Mouse (Mus musculus) C2C12 (cell line): ENCODE measurements at regions not wholly inside any gene's neighbourhood (a gene's known extent, or its start where the extent isn't known, plus 50 kb on each side); places are given as distances from the start of the nearest gene placed in this dataset.

Source experiments
- CEBPB ChIP-seq: IDR thresholded peaks from one replicate; pipeline ENCODE4 v1.6.1; 2011; ENCODE audit warnings: low read depth, mild to moderate bottlenecking, control low read depth, moderate library complexity
- CTCF ChIP-seq: IDR thresholded peaks from one replicate; pipeline ENCODE4 v1.5.1; 2011; ENCODE audit not compliant: control insufficient read depth, insufficient read depth, insufficient read length
- MAX ChIP-seq: IDR thresholded peaks from one replicate; pipeline ENCODE4 v1.6.1; 2011; ENCODE audit warnings: mild to moderate bottlenecking, control low read depth
- MYOD1 ChIP-seq: IDR thresholded peaks from one replicate; pipeline ENCODE4 v1.6.1; 2011; ENCODE audit warnings: low read depth; ENCODE audit not compliant: control insufficient read depth, insufficient read length
- USF1 ChIP-seq: IDR thresholded peaks from one replicate; pipeline ENCODE4 v1.6.1; 2011; ENCODE audit warnings: low read depth, mild to moderate bottlenecking, control low read depth, moderate library complexity

DNA sequence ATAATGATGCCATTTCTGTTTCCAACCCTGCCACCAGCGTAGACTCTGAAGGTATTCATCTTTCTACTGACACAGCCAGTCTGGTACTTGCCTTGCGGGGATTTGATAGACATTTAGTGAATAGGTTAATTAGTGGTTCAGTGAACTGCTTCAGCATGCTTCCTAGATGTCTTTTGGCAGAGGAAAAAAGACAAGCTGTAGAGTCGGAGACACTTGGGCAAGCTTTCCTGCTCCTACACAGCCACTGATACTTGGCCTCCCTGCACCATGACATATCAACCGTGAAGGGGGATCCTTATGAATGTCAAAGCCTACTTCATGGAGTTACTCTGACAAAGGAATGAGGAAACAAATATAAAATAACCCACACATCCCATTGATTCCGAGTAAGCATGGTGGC is 308.7 kb downstream of the Kctd12 start:
- TF ChIP-seq CTCF, result no peak
- TF ChIP-seq USF1, result no peak
- no peak for TF ChIP-seq MAX
- TF ChIP-seq CEBPB, result no peak
- TF ChIP-seq MYOD1, result no peak
